Comparison of ENCODE assay signal across 15 mouse cellular contexts in genomic region chr19:22841081-22842040, GRCm38 (mm10).
DNase-seq lines count a peak whose midpoint lies in the region; ATAC-seq and TF ChIP-seq lines count a peak whose summit lies in the region.
"Had no signal": no experiment of that assay in that cellular context is flagged by ENCODE, and none has a peak within 500 bp of the region (broad histone marks: within the 10 kb centered on the region; RNA-seq: fewer than 3 reads in every experiment).

No protein-coding gene starts in this region.

- no peaks in the 10 kb centered on the region for H3K4me1 ChIP-seq in hindbrain, embryonic 14.5 days (replicated peaks; ENCODE audit: control insufficient read depth, insufficient read depth, low read length)
- no peaks in the 10 kb centered on the region for H3K4me1 ChIP-seq in stomach, embryonic 14.5 days (ENCODE audit: control insufficient read depth, insufficient read depth, low read length)

- DNase-seq in layer of hippocampus, adult 2 months (ENCODE audit: low spot score in 2 of 2): no peak
- no peak for DNase-seq in layer of hippocampus, postnatal 36 days
- peak; percentile 24 for DNase-seq in embryo, embryonic 11 days
- peak; percentile 47 for DNase-seq in hindbrain, embryonic 14.5 days (ENCODE audit: low spot score)
- DNase-seq in heart, adult 18-20 months: no peak
- DNase-seq in urinary bladder, postnatal 4 days (ENCODE audit: low spot score in 2 of 2): no peak
- DNase-seq: adrenal gland, postnatal 36 days; cerebellum, adult 11 months; gastrocnemius, postnatal 10 days; heart, postnatal 14 days; kidney, adult 11 months; liver, postnatal 0 days; thymus, postnatal 36 days had no signal

- no peaks in the 10 kb centered on the region for H3K9me3 ChIP-seq in hindbrain, embryonic 14.5 days (ENCODE audit: control insufficient read depth, low read length)
- H3K9me3 ChIP-seq in stomach, embryonic 14.5 days (ENCODE audit: control insufficient read depth, low read depth, low read length): no peaks in the 10 kb centered on the region
- H3K9me3 ChIP-seq: G1E had no signal

- H3K9ac ChIP-seq in hindbrain, embryonic 14.5 days: no peak overlapping the region
- H3K9ac ChIP-seq in stomach, embryonic 14.5 days (replicated peaks; ENCODE audit: low read depth, low read length): no peak overlapping the region
- H3K9ac ChIP-seq: liver, postnatal 0 days had no signal

- TF ChIP-seq CTCF in layer of hippocampus, adult 2 months (conservative IDR thresholded peaks at IDR 0.05): no peak

- no peaks in the 10 kb centered on the region; the same call in 1 of the 2 replicates for H3K27me3 ChIP-seq in hindbrain, embryonic 14.5 days (ENCODE audit: control insufficient read depth, insufficient read depth, low read length)
- H3K27me3 ChIP-seq in stomach, embryonic 14.5 days (ENCODE audit: control insufficient read depth, insufficient read depth, low read length): no peaks in the 10 kb centered on the region

- H3K36me3 ChIP-seq in hindbrain, embryonic 14.5 days (replicated peaks; ENCODE audit: control insufficient read depth, insufficient read depth): no peaks in the 10 kb centered on the region
- no peaks in the 10 kb centered on the region for H3K36me3 ChIP-seq in stomach, embryonic 14.5 days (ENCODE audit: control insufficient read depth, insufficient read depth, low read length)
- H3K36me3 ChIP-seq: G1E had no signal

- ATAC-seq in hindbrain, embryonic 14.5 days (ENCODE audit: low FRiP score): peak; percentile 55; the same call in 1 of the 2 replicates
- peak; percentile 61; the same call in 1 of the 2 replicates for ATAC-seq in stomach, embryonic 14.5 days (ENCODE audit: insufficient number of reproducible peaks, insufficient read depth, low FRiP score, low read depth)
- ATAC-seq: liver, postnatal 0 days had no signal

- no peak overlapping the region for H3K4me2 ChIP-seq in hindbrain, embryonic 14.5 days (replicated peaks)
- no peak overlapping the region for H3K4me2 ChIP-seq in stomach, embryonic 14.5 days (replicated peaks; ENCODE audit: low read depth, low read length)

- peak overlapping the region; percentile 6 for H3K27ac ChIP-seq in layer of hippocampus, adult 2 months
- no peak overlapping the region for H3K27ac ChIP-seq in hindbrain, embryonic 14.5 days
- H3K27ac ChIP-seq in stomach, embryonic 14.5 days (ENCODE audit: low read length): no peak overlapping the region

- H3K4me3 ChIP-seq in layer of hippocampus, adult 2 months: no peak overlapping the region
- no peak overlapping the region for H3K4me3 ChIP-seq in hindbrain, embryonic 14.5 days (replicated peaks; ENCODE audit: low read length)
- H3K4me3 ChIP-seq in stomach, embryonic 14.5 days (ENCODE audit: low read depth, low read length): no peak overlapping the region

- 22% methylated on average over 6 of the region's 6 CpGs for WGBS in hindbrain, embryonic 14.5 days
- WGBS in stomach, embryonic 14.5 days: 60% methylated on average over 6 of the region's 6 CpGs

Comparison
In these comparisons a context has a peak if more than half of its experiments do, and no peak if none do; other contexts are left out.
1. DNase-seq: peak in embryo, embryonic 11 days (single experiment) and hindbrain, embryonic 14.5 days (single experiment); none in layer of hippocampus, adult 2 months (0 of 2), layer of hippocampus, postnatal 36 days (0 of 2), heart, adult 18-20 months (0 of 2) and urinary bladder, postnatal 4 days (0 of 2).